Mouse (Mus musculus) kidney, adult 9 months (tissue): Measurements from ENCODE around the gene Tmem206.

ENCODE experiments used
- DNase-seq: peaks from one replicate; pipeline ENCODE4 v3.0.0; 2022

The Tmem206 gene

GRCm38 (mm10) chr1:191353836-191354235 is 28.1 kb downstream of the Tmem206 start:
- no peak for DNase-seq

GRCm38 (mm10) chr1:191356936-191357335 is 31.2 kb downstream of the Tmem206 start:
- no peak for DNase-seq

GRCm38 (mm10) chr1:191359478-191359877 is 33.8 kb downstream of the Tmem206 start:
- no peak for DNase-seq

- no peak for DNase-seq
Measured at GRCm38 (mm10) chr1:191362412-191362811, 36.7 kb downstream of the Tmem206 start.

GRCm38 (mm10) chr1:191364477-191364876 is 38.8 kb downstream of the Tmem206 start:
- peak; percentile 66 for DNase-seq

- peak; percentile 73 for DNase-seq
Measured at GRCm38 (mm10) chr1:191368193-191368592, 42.5 kb downstream of the Tmem206 start.

GRCm38 (mm10) chr1:191369140-191369539 is 43.4 kb downstream of the Tmem206 start:
- no peak for DNase-seq

GRCm38 (mm10) chr1:191374993-191375643 is 49.4 kb downstream of the Tmem206 start:
- DNase-seq: no peak

GRCm38 (mm10) chr1:191375644-191375998 is 49.9 kb downstream of the Tmem206 start:
- DNase-seq: no peak

- no peak for DNase-seq
Measured at GRCm38 (mm10) chr1:191378080-191378479, 52.4 kb downstream of the Tmem206 start.

GRCm38 (mm10) chr1:191380843-191381242 is 55.1 kb downstream of the Tmem206 start:
- DNase-seq: no peak

- DNase-seq: no peak
Measured at GRCm38 (mm10) chr1:191381955-191382736, 56.4 kb downstream of the Tmem206 start.

- no peak for DNase-seq
Measured at GRCm38 (mm10) chr1:191384786-191385430, 59.2 kb downstream of the Tmem206 start.

- peak; percentile 85 for DNase-seq
Measured at GRCm38 (mm10) chr1:191391311-191391710, 65.6 kb downstream of the Tmem206 start.

- DNase-seq: no peak
Measured at GRCm38 (mm10) chr1:191393536-191393935, 67.8 kb downstream of the Tmem206 start.

- DNase-seq: peak; percentile 71
Measured at GRCm38 (mm10) chr1:191394126-191394525, 68.4 kb downstream of the Tmem206 start.

- DNase-seq: no peak
Measured at GRCm38 (mm10) chr1:191395200-191395599, 69.5 kb downstream of the Tmem206 start.

GRCm38 (mm10) chr1:191395871-191396433 is 70.2 kb downstream of the Tmem206 start:
- DNase-seq: peak; percentile 48

GRCm38 (mm10) chr1:191396446-191396845 is 70.7 kb downstream of the Tmem206 start:
- no peak for DNase-seq

- peak; percentile 99 for DNase-seq
Measured at GRCm38 (mm10) chr1:191396897-191397849, 71.5 kb downstream of the Tmem206 start.
